Mouse (Mus musculus): Measurements from ENCODE around the gene Foxj3.

DNA sequence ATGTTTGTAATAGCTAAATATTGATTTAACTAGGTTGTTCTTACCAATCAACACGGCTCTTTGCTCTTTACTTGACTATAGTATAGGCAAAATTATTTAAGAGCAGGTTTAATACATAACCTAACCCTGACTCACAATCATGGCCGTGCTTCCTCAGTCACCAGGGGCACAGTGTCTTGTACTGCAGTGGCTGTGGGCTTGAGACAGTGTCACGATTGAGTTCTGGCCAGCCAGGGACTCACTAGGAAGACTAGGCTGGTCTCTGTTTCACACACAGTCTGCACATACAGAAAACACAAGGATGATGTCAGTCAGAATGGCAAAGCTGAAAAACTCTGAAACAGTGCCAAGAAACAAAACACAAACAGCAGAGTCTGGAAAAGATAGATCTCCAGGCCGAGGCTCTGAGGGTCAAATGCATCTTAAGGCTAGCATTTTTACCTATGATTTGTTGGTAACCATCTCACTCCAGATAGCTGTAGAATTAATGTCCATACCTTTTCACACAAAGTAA, 29.6 kb downstream of the Foxj3 start:
- no peak for TF ChIP-seq CTCF (IDR thresholded peaks at IDR 0.05; ENCODE audit: low read depth, low read length)
- no peak for TF ChIP-seq POLR2A (IDR thresholded peaks at IDR 0.05; ENCODE audit: insufficient read depth, low read length)
- TF ChIP-seq EP300 (IDR thresholded peaks at IDR 0.05; ENCODE audit: insufficient read depth, low read depth, low read length) = no peak
